Mouse (Mus musculus): Measurements from ENCODE around the gene Raf1.

- TF ChIP-seq POLR2A (IDR thresholded peaks at IDR 0.05; ENCODE audit: control insufficient read depth, low read depth, low read length) (no peak), CTCF (IDR thresholded peaks at IDR 0.05; ENCODE audit: control insufficient read depth, insufficient read depth, insufficient replicate concordance, low read depth, low read length) (no peak)
Observed at GRCm38 (mm10) chr6:115678012-115678411, 1.6 kb upstream of the Raf1 start.
